Mouse (Mus musculus) G1E (cell line): ENCODE measurements around the gene Magoh. TPM values are rescaled to one million over a fixed set of nuclear protein-coding genes. Genes with fewer than 3 reads are reported as not detected.
A peak's percentile ranks its signal among the peaks of the same experiment; 100 is the strongest.

Experiments
- ATAC-seq: 2 replicates; pipeline ENCODE4 v1.8.0; 2016; ENCODE audit warnings: mild to moderate bottlenecking; ENCODE audit not compliant: insufficient number of reproducible peaks, poor library complexity, low FRiP score, severe bottlenecking; ENCODE audit errors: extremely low read depth
- DNase-seq: peaks from one replicate; pipeline ENCODE4 v3.0.0; 2012; ENCODE audit warnings: low spot score
- H3K27me3 ChIP-seq: 2 replicates; pipeline ENCODE4 v1.6.1; 2012; ENCODE audit warnings: mild to moderate bottlenecking, low read length, inconsistent platforms; ENCODE audit not compliant: insufficient read depth
- H3K36me3 ChIP-seq: replicated peaks from 2 replicates; pipeline ENCODE3; 2012; ENCODE audit warnings: mild to moderate bottlenecking, inconsistent platforms
- H3K4me1 ChIP-seq: 2 replicates; pipeline ENCODE4 v1.6.1; 2012; ENCODE audit warnings: low read depth, low read length, inconsistent platforms, mixed read lengths; ENCODE audit not compliant: insufficient read depth
- H3K4me3 ChIP-seq: 2 replicates; pipeline ENCODE4 v1.5.1; 2012; ENCODE audit warnings: low read depth, mild to moderate bottlenecking, inconsistent platforms, low read length, moderate library complexity, mixed read lengths
- H3K9me3 ChIP-seq: replicated peaks from 2 replicates; pipeline ENCODE4 v1.6.1; 2012; ENCODE audit warnings: inconsistent platforms
- CTCF ChIP-seq: IDR thresholded peaks from 2 replicates; pipeline ENCODE4 v1.5.1; 2012; ENCODE audit warnings: low read depth, low read length, inconsistent platforms, mixed read lengths
- GATA1 ChIP-seq: IDR thresholded peaks from 2 replicates; pipeline ENCODE4 v1.6.1; 2012; ENCODE audit warnings: borderline replicate concordance, low read length, inconsistent platforms, mixed read lengths
- GATA2 ChIP-seq: IDR thresholded peaks from 2 replicates; pipeline ENCODE4 v1.6.1; 2012; ENCODE audit warnings: low read depth, low read length, inconsistent platforms, borderline replicate concordance
- POLR2AphosphoS5 ChIP-seq: IDR thresholded peaks from 2 replicates; pipeline ENCODE4 v1.6.1; 2012; ENCODE audit warnings: low read depth, low read length, inconsistent platforms; ENCODE audit not compliant: insufficient replicate concordance
- TAL1 ChIP-seq: conservative IDR thresholded peaks from 2 replicates; pipeline ENCODE4 v1.6.1; 2012; ENCODE audit warnings: low read depth, low read length, inconsistent platforms, mixed read lengths
- polyA plus RNA-seq: library from polyadenylated mRNA; stranded (reverse); fragments of >175 nt; gene quantifications from 2 replicates; pipeline ENCODE4 v1.2.3, GENCODE M21; 2012
- total RNA-seq, 2 experiments: library from RNA; stranded (forward) in 1 of 2; stranded (reverse) in 1 of 2; fragments of 200-1000 nt in 1 of 2; fragments of >200 nt in 1 of 2; fragmentation: Nextera tagmentation in 1 of 2; gene quantifications; 2 replicates each; pipeline ENCODE4 v1.2.3; 2014 to 2017

The Magoh gene
- total and polyA plus RNA-seq, 3 experiments, result 6.4 to 372 (median 149) TPM

GRCm38 (mm10) chr4:107835508-107835909 lies 44.0 kb upstream of the Magoh start:
- no peak for TF ChIP-seq GATA1
- no peak for TF ChIP-seq TAL1
- TF ChIP-seq CTCF, result no peak
- no peak for TF ChIP-seq POLR2AphosphoS5
- no peak for TF ChIP-seq GATA2
- no peak overlapping the region for H3K4me3 ChIP-seq
- no peaks in the 10 kb centered on the region for H3K4me1 ChIP-seq
- peaks cover 96% of the 10 kb centered on the region for H3K36me3 ChIP-seq
- no peaks in the 10 kb centered on the region for H3K9me3 ChIP-seq
- ATAC-seq (no peak), DNase-seq (no peak)
- H3K27me3 ChIP-seq, result no peaks in the 10 kb centered on the region

DNA sequence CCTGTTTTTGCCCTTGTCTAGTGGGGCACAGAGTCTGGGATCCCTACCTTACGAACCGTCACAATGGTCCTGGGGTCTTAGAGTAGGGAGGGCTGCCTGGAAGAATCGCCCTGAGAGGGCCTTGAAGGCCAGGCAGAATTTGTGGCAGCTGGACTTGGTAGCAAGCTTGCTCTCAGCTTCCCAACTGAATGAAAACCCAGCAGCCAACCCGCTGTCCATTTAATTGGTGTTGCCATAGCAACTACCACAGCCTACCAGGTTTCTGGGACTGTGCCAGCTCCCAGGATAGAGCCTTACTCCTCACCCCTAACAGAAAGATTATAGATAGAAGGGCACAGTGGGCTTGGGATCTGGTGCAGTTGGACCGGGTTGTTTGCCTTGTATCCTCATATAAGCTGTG lies 42.8 kb upstream of the Magoh start:
- no peaks in the 10 kb centered on the region for H3K27me3 ChIP-seq
- TF ChIP-seq GATA2, result no peak
- no peak for TF ChIP-seq GATA1
- no peak for TF ChIP-seq POLR2AphosphoS5
- no peak for TF ChIP-seq TAL1
- no peak for TF ChIP-seq CTCF
- H3K4me3 ChIP-seq, result no peak overlapping the region
- H3K9me3 ChIP-seq, result no peaks in the 10 kb centered on the region
- ATAC-seq, result no peak
- no peaks in the 10 kb centered on the region for H3K4me1 ChIP-seq
- DNase-seq, result no peak
- peaks cover 94% of the 10 kb centered on the region for H3K36me3 ChIP-seq

DNA sequence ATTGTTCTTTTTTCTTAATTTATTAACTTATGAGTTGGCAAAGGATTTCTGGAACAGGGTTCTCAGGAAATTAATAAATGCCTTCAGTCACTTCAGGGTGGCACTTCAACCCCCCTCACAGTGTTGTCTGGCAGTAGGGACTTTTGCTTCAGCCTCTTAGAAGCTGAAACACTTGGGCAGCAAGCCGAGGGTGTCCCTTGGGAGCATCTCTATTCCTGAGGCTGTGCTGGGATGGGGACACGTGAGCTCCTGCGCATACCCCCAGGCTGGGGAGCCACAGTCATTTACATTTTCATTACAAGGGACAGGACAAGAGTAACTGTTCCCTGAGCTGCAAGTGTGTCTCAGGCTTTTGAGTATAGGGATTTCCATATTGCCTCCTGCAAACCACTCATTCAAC lies 41.6 kb upstream of the Magoh start:
- Histone ChIP-seq H3K9me3 (no peaks in the 10 kb centered on the region), H3K4me3 (no peak overlapping the region), H3K4me1 (no peaks in the 10 kb centered on the region), H3K36me3 (peaks cover 94% of the 10 kb centered on the region), H3K27me3 (no peaks in the 10 kb centered on the region)
- ATAC-seq (no peak), DNase-seq (no peak)
- no peak for TF ChIP-seq GATA2
- TF ChIP-seq POLR2AphosphoS5, result no peak
- no peak for TF ChIP-seq TAL1
- no peak for TF ChIP-seq CTCF
- TF ChIP-seq GATA1, result no peak

DNA sequence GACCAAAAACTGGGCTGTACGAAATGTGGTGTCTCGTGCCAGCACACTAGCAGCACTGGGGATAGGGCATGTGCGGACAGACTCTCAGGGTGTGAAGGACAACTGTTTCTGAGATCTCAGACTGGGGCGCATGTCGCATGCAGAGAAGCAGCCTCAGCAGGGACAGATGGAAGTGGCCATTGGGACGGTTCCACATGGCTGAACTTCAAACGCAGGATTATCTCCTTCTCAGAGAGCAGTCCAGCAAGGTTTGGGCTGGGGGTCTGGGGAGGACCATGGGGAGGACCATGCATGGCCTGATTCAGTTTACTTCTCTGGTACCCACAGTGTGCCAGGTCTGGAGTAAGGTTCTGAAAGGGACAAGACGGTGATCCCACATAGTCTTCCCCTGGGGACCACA lies 35.9 kb upstream of the Magoh start:
- no peak for TF ChIP-seq GATA2
- no peak for DNase-seq

DNA sequence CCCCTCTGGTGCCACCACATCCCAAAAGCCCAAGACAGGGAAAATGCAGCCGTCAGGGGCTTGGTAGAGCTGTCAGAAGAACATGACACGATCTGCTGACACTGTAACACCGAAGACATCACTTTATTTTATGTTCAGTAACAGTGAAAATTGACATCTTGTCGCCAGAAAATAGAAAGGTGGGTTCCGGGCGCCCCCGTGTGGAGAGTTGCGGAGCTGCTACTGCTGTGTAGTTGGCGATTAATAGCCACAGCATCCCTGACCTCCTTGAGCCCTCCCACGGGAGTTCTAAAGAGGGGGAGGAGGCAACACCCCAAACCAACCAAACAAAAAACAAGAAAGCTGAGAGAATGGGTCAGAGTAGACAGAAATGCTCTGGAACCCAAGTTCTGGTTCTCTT lies 34.6 kb upstream of the Magoh start:
- Histone ChIP-seq H3K27me3 (no peaks in the 10 kb centered on the region), H3K4me1 (no peaks in the 10 kb centered on the region), H3K4me3 (no peak overlapping the region), H3K36me3 (peaks cover 98% of the 10 kb centered on the region), H3K9me3 (no peaks in the 10 kb centered on the region)
- TF ChIP-seq CTCF (peak; percentile 72), TAL1 (no peak)
- peak; percentile 48 for DNase-seq
- ATAC-seq, result no peak; the same call in 1 of the 2 replicates

More for the DNA sequence above, 35.9 kb upstream of the Magoh start:
- no peaks in the 10 kb centered on the region for H3K4me1 ChIP-seq
- no peak for ATAC-seq
- H3K36me3 ChIP-seq, result peaks cover 94% of the 10 kb centered on the region
- no peak overlapping the region for H3K4me3 ChIP-seq
- no peaks in the 10 kb centered on the region for H3K9me3 ChIP-seq
- H3K27me3 ChIP-seq, result no peaks in the 10 kb centered on the region

- DNase-seq (no peak), ATAC-seq (no peak)
- Histone ChIP-seq H3K4me1 (no peaks in the 10 kb centered on the region), H3K4me3 (no peak overlapping the region), H3K9me3 (no peaks in the 10 kb centered on the region), H3K27me3 (no peaks in the 10 kb centered on the region), H3K36me3 (peaks cover 100% of the 10 kb centered on the region)
- TF ChIP-seq GATA1, result no peak
- TF ChIP-seq POLR2AphosphoS5, result no peak
- TF ChIP-seq TAL1, result no peak
- no peak for TF ChIP-seq GATA2
- TF ChIP-seq CTCF, result no peak
These were observed 32.8 kb upstream of the Magoh start for GRCm38 (mm10) chr4:107846795-107847194.

GRCm38 (mm10) chr4:107848546-107848945 lies 31.0 kb upstream of the Magoh start:
- Histone ChIP-seq H3K4me1 (no peaks in the 10 kb centered on the region), H3K4me3 (no peak overlapping the region), H3K27me3 (no peaks in the 10 kb centered on the region), H3K36me3 (peaks cover 100% of the 10 kb centered on the region), H3K9me3 (no peaks in the 10 kb centered on the region)
- TF ChIP-seq CTCF (no peak), POLR2AphosphoS5 (no peak), GATA1 (no peak), TAL1 (no peak), GATA2 (no peak)
- DNase-seq (no peak), ATAC-seq (no peak)
